Mouse (Mus musculus): ENCODE data around the gene Nsd2. TPM values are rescaled to one million over a fixed set of nuclear protein-coding genes. Genes with fewer than 3 reads are reported as not detected.
"Not testable (repeated sequence)": the region's sequence is repeated elsewhere in the genome, so short reads cannot be mapped to it uniquely, and the experiment has no call there.

The Nsd2 gene
- total RNA-seq, 2 experiments from 2014 or later = 139 to 141 TPM

GRCm38 (mm10) chr5:33830832-33831231 is 10.3 kb downstream of the Nsd2 start:
- no peak for DNase-seq (ENCODE audit: low spot score in 2 of 2)
- intact Hi-C loops (cut with DNase I) = no loop called here

GRCm38 (mm10) chr5:33841331-33841730 is 20.8 kb downstream of the Nsd2 start:
- no peak for DNase-seq (ENCODE audit: low spot score in 2 of 2)
- intact Hi-C loops (cut with DNase I) = no loop called here

GRCm38 (mm10) chr5:33842549-33842948 is 22.0 kb downstream of the Nsd2 start:
- no peak for DNase-seq (ENCODE audit: low spot score in 2 of 2)
- intact Hi-C loops (cut with DNase I) = no loop called here

- intact Hi-C loops (cut with DNase I) = no loop called here
- DNase-seq (ENCODE audit: low spot score in 2 of 2) = no peak
These were observed 30.9 kb downstream of the Nsd2 start for GRCm38 (mm10) chr5:33851466-33851865.

- intact Hi-C loops (cut with DNase I) = no loop called here
- DNase-seq (ENCODE audit: low spot score in 2 of 2) = no peak
These were observed 32.6 kb downstream of the Nsd2 start for GRCm38 (mm10) chr5:33853086-33853485.

- no peak for DNase-seq (ENCODE audit: low spot score in 2 of 2)
- intact Hi-C loops (cut with DNase I) = no loop called here
These were observed 33.5 kb downstream of the Nsd2 start for GRCm38 (mm10) chr5:33854019-33854418.

- intact Hi-C loops (cut with DNase I) = no loop called here
These were observed 37.2 kb downstream of the Nsd2 start for GRCm38 (mm10) chr5:33857693-33858092.

GRCm38 (mm10) chr5:33875472-33875871 is 54.9 kb downstream of the Nsd2 start:
- DNase-seq (ENCODE audit: low spot score in 2 of 2) = no peak

More at GRCm38 (mm10) chr5:33857693-33858092, 37.2 kb downstream of the Nsd2 start:
- DNase-seq (ENCODE audit: low spot score in 2 of 2) = no peak

GRCm38 (mm10) chr5:33881118-33881517 is 60.6 kb downstream of the Nsd2 start:
- intact Hi-C loops (cut with DNase I) = no loop called here
- no peak for DNase-seq (ENCODE audit: low spot score in 2 of 2)

More at GRCm38 (mm10) chr5:33875472-33875871, 54.9 kb downstream of the Nsd2 start:
- intact Hi-C loops (cut with DNase I) = no loop called here

GRCm38 (mm10) chr5:33893406-33893805 is 72.9 kb downstream of the Nsd2 start:
- no peak for DNase-seq (ENCODE audit: low spot score in 2 of 2)
- intact Hi-C loops (cut with DNase I) = no loop called here

GRCm38 (mm10) chr5:33895116-33895515 is 74.6 kb downstream of the Nsd2 start:
- intact Hi-C loops (cut with DNase I) = no loop called here
- no peak for DNase-seq (ENCODE audit: low spot score in 2 of 2)

- intact Hi-C loops (cut with DNase I) = no loop called here
- DNase-seq (ENCODE audit: low spot score in 2 of 2) = no peak
These were observed 76.6 kb downstream of the Nsd2 start for GRCm38 (mm10) chr5:33897158-33897557.

- no peak for DNase-seq (ENCODE audit: low spot score in 2 of 2)
- intact Hi-C loops (cut with DNase I) = no loop called here
These were observed 78.1 kb downstream of the Nsd2 start for GRCm38 (mm10) chr5:33898671-33899070.

GRCm38 (mm10) chr5:33899245-33899644 is 78.7 kb downstream of the Nsd2 start:
- no peak for DNase-seq (ENCODE audit: low spot score in 2 of 2)
- intact Hi-C loops (cut with DNase I) = no loop called here

- intact Hi-C loops (cut with DNase I) = no loop called here
- DNase-seq (ENCODE audit: low spot score in 2 of 2) = no peak
These were observed 79.6 kb downstream of the Nsd2 start for GRCm38 (mm10) chr5:33900101-33900500.

GRCm38 (mm10) chr5:33900701-33901263 is 80.3 kb downstream of the Nsd2 start:
- intact Hi-C loops (cut with DNase I) = no loop called here
- no peak for DNase-seq (ENCODE audit: low spot score in 2 of 2)

GRCm38 (mm10) chr5:33901278-33901677 is 80.8 kb downstream of the Nsd2 start:
- DNase-seq (ENCODE audit: low spot score in 2 of 2) = no peak

GRCm38 (mm10) chr5:33902696-33903095 is 82.2 kb downstream of the Nsd2 start:
- DNase-seq (ENCODE audit: low spot score in 2 of 2) = no peak
- intact Hi-C loops (cut with DNase I) = no loop called here

More at GRCm38 (mm10) chr5:33901278-33901677, 80.8 kb downstream of the Nsd2 start:
- intact Hi-C loops (cut with DNase I) = no loop called here

GRCm38 (mm10) chr5:33903176-33903575 is 82.7 kb downstream of the Nsd2 start:
- intact Hi-C loops (cut with DNase I) = no loop called here
- DNase-seq (ENCODE audit: low spot score in 2 of 2) = no peak

- DNase-seq (ENCODE audit: low spot score in 2 of 2); intact Hi-C loops (cut with DNase I): not testable (repeated sequence)
These were observed 94.5 kb downstream of the Nsd2 start for GRCm38 (mm10) chr5:33915031-33915430.

GRCm38 (mm10) chr5:33916616-33917015 is 96.1 kb downstream of the Nsd2 start:
- intact Hi-C loops (cut with DNase I); DNase-seq (ENCODE audit: low spot score in 2 of 2): not testable (repeated sequence)

- intact Hi-C loops (cut with DNase I) = no loop called here
- peak; percentile 29 to 43 for DNase-seq (ENCODE audit: low spot score in 2 of 2)
These were observed 98.9 kb downstream of the Nsd2 start for GRCm38 (mm10) chr5:33919466-33919865.
